Mouse (Mus musculus) layer of hippocampus, adult 2 months (tissue): ENCODE measurements around the gene Ttc3. TPM values are rescaled to one million over a fixed set of nuclear protein-coding genes. Genes with fewer than 3 reads are reported as not detected.

Experiments
- DNase-seq, 2 experiments: peaks; one replicate each; pipeline ENCODE4 v3.0.0; 2022; ENCODE audit warnings: low spot score in 2 of 2
- H3K27ac ChIP-seq: fragments of 200-600 bp; 2 replicates; pipeline ENCODE4 v1.8.1; 2022
- H3K4me3 ChIP-seq: fragments of 200-600 bp; 2 replicates; pipeline ENCODE4 v1.8.1; 2022; ENCODE audit warnings: mild to moderate bottlenecking
- CTCF ChIP-seq: fragments of 200-600 bp; conservative IDR thresholded peaks from 2 replicates; pipeline ENCODE4 v1.8.1; 2022; ENCODE audit warnings: antibody characterized with exemption, mild to moderate bottlenecking, moderate library complexity
- total RNA-seq, 2 experiments: library from RNA; stranded (reverse); gene quantifications; 2 replicates each; pipeline ENCODE4 v1.2.3; 2021

Ttc3 gene
- total RNA-seq, 2 experiments from 2014 or later = 794 to 837 TPM

DNA sequence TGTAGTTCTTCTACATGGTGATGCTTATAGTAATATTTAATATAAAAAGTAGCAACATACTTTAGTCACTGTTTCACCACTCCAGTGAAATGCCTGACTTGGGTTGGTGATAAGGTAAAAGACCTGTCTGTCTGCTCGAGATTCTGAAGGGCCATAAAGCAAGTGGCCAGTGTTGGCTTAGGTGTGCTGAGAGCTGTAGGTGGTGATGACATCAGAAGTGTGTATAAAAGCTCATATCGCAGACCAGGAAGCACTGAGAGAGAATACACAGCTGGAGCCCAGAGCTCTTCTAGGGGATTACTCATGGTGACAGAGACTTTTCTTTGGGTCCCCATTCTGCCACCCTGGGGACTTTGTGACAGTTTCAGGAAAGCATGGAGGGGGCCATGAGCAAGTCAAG lies 41.8 kb downstream of the Ttc3 start:
- DNase-seq = no peak
- H3K27ac ChIP-seq = no peak overlapping the region; the same call in 1 of the 2 replicates
- no peak for TF ChIP-seq CTCF
- H3K4me3 ChIP-seq = no peak overlapping the region

DNA sequence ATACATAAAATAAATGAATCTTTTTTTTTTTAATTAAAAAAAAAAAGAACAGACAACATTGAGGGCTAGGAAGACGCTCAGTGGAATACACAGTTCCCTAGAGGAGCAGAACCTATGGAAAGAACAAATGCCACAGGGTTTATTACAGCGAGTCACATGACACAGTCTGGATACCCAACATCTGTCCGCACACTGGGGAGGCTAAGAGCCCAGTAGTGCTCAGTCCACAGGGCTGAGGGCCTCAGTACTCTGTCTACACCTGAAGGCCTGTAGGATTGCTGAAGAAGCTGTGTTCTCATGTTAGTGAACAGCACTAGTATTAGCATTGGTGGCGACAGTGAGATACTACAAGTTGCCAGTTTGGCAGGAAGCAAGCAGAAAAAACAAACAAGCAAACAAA lies 42.3 kb downstream of the Ttc3 start:
- Histone ChIP-seq H3K27ac (peak overlapping the region; percentile 43; the same call in 1 of the 2 replicates), H3K4me3 (no peak overlapping the region)
- no peak for DNase-seq
- peak; percentile 57 for TF ChIP-seq CTCF

DNA sequence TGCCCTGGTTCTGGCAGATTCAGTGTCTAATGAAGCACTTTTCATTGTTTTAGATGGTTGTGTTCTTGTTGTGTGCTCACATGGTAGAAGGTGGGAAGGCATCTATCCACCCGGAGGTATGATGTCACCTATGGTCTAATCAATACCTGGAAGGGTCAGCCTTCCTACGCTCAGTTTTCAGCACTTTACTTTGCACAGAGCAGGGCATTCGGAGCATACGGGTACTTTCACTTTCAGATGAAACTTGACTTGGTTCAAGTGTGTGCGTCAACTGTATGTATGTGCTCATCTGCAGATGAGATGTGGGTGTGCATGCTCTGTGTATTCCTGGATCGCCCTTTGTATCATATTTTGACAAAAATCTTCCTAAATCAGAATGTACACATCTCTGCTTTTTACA lies 43.7 kb downstream of the Ttc3 start:
- no peak overlapping the region for H3K27ac ChIP-seq
- H3K4me3 ChIP-seq = no peak overlapping the region
- DNase-seq = no peak
- no peak for TF ChIP-seq CTCF

DNA sequence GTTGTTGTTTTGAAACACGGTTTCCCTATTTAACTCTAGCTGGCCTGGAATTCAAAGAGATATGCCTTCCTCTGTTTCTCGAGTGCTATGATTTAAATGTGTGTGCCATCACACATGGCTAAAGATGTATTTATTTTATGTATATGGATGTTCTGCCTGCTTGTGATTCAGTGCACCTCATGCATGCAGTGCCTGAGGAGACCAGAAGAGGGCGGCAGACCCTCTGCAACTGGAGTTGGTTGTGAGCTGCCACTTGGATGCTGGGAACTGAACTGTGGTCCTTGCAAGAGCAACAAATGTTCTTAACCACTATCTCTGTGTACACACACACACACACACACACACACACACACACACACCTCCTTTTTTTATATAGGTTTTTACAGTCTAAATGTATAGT lies 50.1 kb downstream of the Ttc3 start:
- no peak for DNase-seq
- H3K4me3 ChIP-seq = no peak overlapping the region
- peak; percentile 64 for TF ChIP-seq CTCF
- no peak overlapping the region for H3K27ac ChIP-seq

DNA sequence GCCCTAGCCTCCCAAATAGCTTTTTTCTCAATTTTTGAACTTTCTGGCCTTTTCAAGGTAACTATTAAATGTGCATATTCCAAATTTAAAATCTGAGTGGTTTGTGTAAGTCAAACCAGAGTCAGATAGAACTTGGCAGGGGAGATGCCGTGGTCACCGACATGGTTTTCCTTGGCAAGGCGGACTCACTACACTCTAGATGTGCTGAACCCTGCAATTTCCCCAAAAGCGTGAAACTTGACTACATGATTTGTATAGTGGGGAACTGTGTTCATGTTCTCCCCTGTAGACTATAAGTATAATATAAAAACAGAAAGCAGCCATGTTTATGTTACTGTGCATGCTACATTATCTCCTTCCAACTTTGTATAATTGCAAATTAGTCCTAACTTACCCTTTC lies 58.5 kb downstream of the Ttc3 start:
- no peak overlapping the region for H3K27ac ChIP-seq
- no peak for TF ChIP-seq CTCF
- DNase-seq = no peak
- H3K4me3 ChIP-seq = no peak overlapping the region

DNA sequence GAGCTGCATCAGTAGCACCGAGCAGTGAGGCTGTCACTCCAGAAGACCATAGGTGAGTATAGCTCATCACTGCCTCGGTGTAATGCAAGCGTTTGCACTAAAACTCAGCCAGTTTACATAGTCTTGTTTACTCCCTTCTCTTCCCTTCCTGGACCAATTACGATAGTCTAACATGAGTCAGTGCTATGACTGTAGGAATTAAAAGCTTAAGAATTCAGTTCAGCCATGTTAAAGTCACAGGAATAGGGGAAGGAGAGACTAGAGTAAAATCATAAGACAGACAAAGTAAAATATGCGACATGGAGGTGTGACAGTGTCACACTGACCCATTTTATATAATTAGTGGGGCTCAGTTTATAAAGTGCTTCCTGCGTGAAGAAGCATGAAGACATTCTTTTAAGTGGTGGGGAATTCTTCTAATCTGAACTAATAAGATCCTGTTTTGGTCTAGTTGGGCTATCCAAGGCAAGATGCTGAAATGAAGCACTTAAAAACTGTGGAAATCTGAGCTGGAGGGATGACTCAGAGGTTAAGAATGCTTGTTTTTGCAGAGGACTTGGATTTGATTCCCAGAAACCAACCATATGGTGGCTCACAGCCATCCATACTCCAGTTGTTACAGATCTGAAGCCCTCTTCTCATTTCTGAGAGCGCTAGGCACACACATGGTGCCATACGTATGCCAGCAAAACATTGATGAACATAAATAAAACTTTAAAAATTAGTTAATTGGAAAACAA lies 65.2 kb downstream of the Ttc3 start:
- Histone ChIP-seq H3K4me3 (no peak overlapping the region), H3K27ac (no peak overlapping the region)
- no peak for TF ChIP-seq CTCF
- DNase-seq = peak in 1 of 2 experiments; percentile 26

DNA sequence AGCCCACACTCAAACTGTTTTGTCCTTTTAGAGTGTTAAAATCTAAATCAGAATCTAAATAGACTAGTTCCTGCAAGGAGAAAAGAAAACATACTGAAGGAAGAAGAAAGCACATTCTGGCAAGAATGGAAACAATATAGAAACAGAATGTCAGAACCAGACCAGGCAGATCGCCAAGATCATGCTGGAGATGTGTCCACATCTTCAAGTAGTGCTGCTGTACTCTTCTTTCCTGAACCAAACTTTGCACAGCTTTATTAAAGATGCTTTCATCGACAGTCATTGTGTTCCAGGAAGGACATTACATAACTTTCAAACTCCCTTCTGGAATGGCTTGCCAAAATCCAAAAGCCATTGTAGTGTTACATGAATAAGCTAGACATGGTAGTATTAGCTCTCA lies 66.4 kb downstream of the Ttc3 start:
- DNase-seq = no peak
- H3K27ac ChIP-seq = peak overlapping the region; percentile 40
- no peak overlapping the region for H3K4me3 ChIP-seq
- no peak for TF ChIP-seq CTCF

DNA sequence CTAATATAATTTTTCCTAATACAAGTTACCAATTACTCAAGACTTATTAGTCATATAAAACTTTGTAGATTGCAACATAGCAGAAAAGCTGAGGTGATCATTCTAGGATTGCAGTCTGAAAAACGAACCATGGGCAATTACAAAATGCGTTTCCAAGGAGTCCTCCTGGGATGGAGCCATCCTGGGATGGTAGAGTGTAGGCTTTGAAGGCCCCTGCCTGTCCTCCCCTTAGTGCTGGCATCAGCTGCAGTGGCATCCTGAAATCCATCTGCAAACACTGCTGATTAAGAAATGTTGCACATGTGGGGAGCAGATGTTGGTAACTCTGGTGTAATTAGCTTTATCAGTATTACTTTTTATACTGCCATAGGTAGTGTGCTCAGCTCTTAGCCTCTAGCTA lies 70.9 kb downstream of the Ttc3 start:
- no peak for DNase-seq
- TF ChIP-seq CTCF = no peak

DNA sequence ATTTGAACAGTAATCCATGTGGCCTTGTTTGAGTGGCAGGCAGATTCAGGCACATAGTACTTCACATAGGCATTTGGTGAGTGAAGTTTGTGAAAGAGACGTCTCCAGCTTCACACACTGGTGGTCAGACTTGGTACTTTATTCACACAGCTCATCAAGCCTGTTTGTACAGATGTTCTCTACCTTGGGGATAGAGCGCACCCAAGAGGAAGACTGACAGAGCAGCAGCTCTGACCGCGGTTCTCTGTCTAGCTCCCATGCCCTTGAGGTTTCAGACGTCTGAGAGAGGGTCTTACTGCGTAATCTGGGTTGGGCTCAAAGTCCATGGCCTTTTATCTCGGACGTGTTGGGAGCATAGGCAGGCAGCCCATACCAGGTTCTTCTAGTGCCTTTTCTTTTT lies 78.7 kb downstream of the Ttc3 start:
- Histone ChIP-seq H3K27ac (no peak overlapping the region), H3K4me3 (no peak overlapping the region)
- peak; percentile 31 for TF ChIP-seq CTCF
- no peak for DNase-seq

More for the DNA sequence above, 70.9 kb downstream of the Ttc3 start:
- Histone ChIP-seq H3K27ac (no peak overlapping the region), H3K4me3 (no peak overlapping the region)

DNA sequence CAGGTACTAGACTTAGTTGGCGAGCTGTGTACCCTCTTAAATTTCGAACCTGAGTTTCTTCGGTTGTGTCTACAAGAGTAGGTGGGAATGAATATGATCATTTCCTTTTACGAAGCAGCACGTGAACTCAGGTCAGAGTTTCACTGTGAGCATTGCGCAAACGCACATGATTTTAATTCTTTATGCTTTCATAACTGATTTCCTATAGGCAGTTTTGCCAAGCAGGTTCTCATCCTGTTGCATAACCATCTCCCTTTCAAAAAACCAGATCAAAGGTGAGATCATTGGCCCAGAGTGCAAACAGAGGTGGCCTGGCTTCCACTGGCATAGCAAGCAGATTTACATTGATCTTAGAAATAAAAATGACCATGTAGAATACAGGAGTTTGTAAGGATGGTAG lies 79.2 kb downstream of the Ttc3 start:
- no peak for TF ChIP-seq CTCF
- Histone ChIP-seq H3K4me3 (no peak overlapping the region), H3K27ac (no peak overlapping the region)
- no peak for DNase-seq

DNA sequence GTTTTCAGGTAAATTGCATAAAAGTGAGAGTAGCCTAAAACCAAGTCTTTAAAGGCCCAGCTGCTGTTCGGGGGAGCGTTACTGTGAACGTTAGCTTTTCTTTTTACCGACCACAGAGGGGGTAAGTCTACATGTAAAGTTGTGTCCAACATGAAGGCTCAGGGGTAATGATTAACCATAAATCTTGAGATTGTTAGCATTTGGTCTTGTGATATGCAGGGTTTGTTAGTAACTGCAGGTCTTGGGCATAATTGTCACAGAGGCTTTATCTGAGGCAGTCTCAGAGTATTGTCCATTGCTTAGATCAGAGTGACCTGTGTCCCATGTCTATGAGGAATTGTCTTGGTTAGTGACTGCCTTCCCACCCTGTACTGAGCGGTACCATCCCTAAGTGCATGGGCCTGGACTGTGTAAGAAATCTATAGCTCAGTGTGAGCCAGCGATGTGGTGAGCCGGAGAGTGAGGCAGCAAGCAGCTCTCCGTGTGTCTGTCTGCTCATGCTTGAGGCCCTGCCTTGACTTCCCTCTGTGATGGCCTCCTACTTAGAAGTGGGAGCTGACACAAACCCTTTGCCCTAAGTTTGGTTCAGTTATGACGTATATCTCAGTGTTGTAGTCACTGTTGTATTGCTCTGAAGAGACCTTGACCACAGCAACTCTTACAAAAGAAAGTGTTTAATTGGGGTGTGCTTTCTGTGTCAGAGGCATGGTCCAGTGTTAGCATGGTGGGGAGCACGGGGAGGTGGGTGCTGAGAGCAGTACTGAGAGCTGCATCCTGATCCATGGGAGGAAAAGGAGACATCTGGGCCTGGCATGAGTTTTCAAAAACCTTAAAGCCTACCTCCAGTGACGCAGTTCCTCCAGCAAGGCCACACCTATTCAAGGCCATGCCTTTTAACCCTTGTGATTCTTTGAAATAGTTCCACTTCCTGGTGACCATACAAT lies 81.4 kb downstream of the Ttc3 start:
- Histone ChIP-seq H3K4me3 (no peak overlapping the region), H3K27ac (peak overlapping the region; percentile 4; the same call in 1 of the 2 replicates)
- no peak for TF ChIP-seq CTCF
- DNase-seq = no peak

DNA sequence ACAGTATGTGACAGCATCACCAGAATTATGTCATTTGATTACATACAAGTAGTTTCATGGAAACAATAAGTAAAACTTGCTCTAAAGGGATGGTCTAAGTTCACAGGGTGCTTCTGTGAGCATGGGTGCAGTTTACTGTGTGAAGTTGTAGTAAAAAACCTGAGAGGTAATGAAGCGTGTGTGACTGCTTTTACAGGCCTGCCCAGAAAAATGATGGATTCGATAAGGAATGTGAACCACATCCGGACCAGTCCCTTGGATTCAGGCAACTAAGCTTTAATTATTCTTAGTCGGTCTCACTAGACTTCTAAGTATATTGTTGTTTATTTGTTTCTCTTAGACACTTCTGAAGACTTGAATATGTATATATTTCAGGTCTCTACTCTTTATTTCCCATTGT lies 82.3 kb downstream of the Ttc3 start:
- Histone ChIP-seq H3K27ac (no peak overlapping the region), H3K4me3 (no peak overlapping the region)
- TF ChIP-seq CTCF = no peak
- DNase-seq = no peak

DNA sequence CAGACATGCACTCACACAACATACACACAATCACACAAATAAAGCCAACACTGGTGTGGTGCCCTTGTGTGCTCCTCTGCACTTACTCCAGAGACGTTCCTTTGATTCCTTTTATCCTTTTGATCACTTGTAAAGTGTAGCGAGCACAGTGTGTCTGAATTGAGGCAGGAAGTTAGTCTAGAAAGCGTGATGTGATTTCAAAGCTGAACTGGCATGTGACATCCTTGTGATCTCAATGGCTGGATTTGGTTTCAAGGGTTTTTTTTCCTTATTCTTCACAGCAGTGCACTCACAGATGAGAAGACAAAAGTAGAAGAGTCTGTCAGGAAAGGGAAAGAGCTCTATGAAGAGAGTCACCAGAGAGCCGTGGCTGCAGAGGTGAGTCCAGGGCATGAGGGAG lies 83.7 kb downstream of the Ttc3 start:
- Histone ChIP-seq H3K4me3 (no peak overlapping the region), H3K27ac (peak overlapping the region; percentile 24; the same call in 1 of the 2 replicates)
- DNase-seq = no peak
- TF ChIP-seq CTCF = no peak
